Mouse (Mus musculus) forebrain, embryonic 11.5 days (tissue): ENCODE data around the gene Wbp2. TPM values are rescaled to one million over a fixed set of nuclear protein-coding genes. Genes with fewer than 3 reads are reported as not detected.

Source experiments
- ATAC-seq: fragments of 200-750 bp; cut with Nextera tagmentation; replicated peaks from 2 replicates; pipeline ENCODE4 v1.8.0; 2017; ENCODE audit warnings: moderate TSS enrichment; ENCODE audit not compliant: low FRiP score
- DNase-seq: peaks from one replicate; pipeline ENCODE4 v3.0.0-alpha.2; 2017; ENCODE audit warnings: low spot score
- H3K27ac ChIP-seq: fragments of 300-500 bp; sonication (generic); 2 replicates; pipeline ENCODE4 v1.5.1; 2014; ENCODE audit warnings: low read depth, low read length
- H3K27me3 ChIP-seq: fragments of 300-500 bp; sonication (generic); 2 replicates; pipeline ENCODE4 v1.6.1; 2014; ENCODE audit warnings: mild to moderate bottlenecking, low read length, mixed read lengths; ENCODE audit not compliant: control insufficient read depth, insufficient read depth
- H3K36me3 ChIP-seq: fragments of 300-500 bp; sonication (generic); 2 replicates; pipeline ENCODE4 v1.6.1; 2014; ENCODE audit warnings: mild to moderate bottlenecking, low read length, moderate library complexity, mixed read lengths; ENCODE audit not compliant: control insufficient read depth, insufficient read depth
- H3K4me1 ChIP-seq: fragments of 300-500 bp; sonication (generic); replicated peaks from 2 replicates; pipeline ENCODE4 v1.6.1; 2014; ENCODE audit warnings: low read length, mixed read lengths; ENCODE audit not compliant: control insufficient read depth, insufficient read depth
- H3K4me2 ChIP-seq: fragments of 300-500 bp; sonication (generic); 2 replicates; pipeline ENCODE4 v1.6.1; 2014; ENCODE audit warnings: low read depth, mild to moderate bottlenecking, low read length, moderate library complexity, mixed read lengths; ENCODE audit not compliant: severe bottlenecking
- H3K4me3 ChIP-seq: fragments of 300-500 bp; sonication (generic); 2 replicates; pipeline ENCODE4 v1.5.1; 2014; ENCODE audit warnings: low read depth, low read length
- H3K9ac ChIP-seq: fragments of 300-500 bp; sonication (generic); 2 replicates; pipeline ENCODE4 v1.6.1; 2014; ENCODE audit warnings: low read length
- H3K9me3 ChIP-seq: fragments of 300-500 bp; sonication (generic); 2 replicates; pipeline ENCODE4 v1.6.1; 2016; ENCODE audit warnings: low read length, mixed read lengths; ENCODE audit not compliant: control insufficient read depth
- WGBS: fragments of 180-500 bp; shearing (Covaris S2); extraction: QIAGEN DNeasy Blood & Tissue Kit; methylation state at CpG from one replicate; pipeline ENCODE4 v1.1.7; 2014; 5-methylcytosine and 5-hydroxymethylcytosine counted together
- polyA plus RNA-seq: library from polyadenylated mRNA; unstranded; fragments of >200 nt; fragmentation: Nextera tagmentation; extraction: Ambion mirVana; gene quantifications from 2 replicates; pipeline ENCODE4 v1.2.1, GENCODE M21; 2014

The Wbp2 gene
- polyA plus RNA-seq = 100.0 and 111 TPM in 2 replicates

- H3K4me1 ChIP-seq = peaks cover 3% of the 10 kb centered on the region; the same call in 1 of the 2 replicates
- peak within 1 kb of the TSS; percentile 49 for H3K4me3 ChIP-seq
- H3K4me2 ChIP-seq = peak within 1 kb of the TSS; percentile 67
- peak within 1 kb of the TSS; percentile 72 for H3K27ac ChIP-seq
- peak; percentile 99 for DNase-seq
- 7% methylated on average over 36 of the region's 43 CpGs for WGBS
- no peaks in the 10 kb centered on the region for H3K27me3 ChIP-seq
- H3K9ac ChIP-seq = peak within 1 kb of the TSS; percentile 55
- peaks cover 7% of the 10 kb centered on the region; the same call in 1 of the 2 replicates for H3K36me3 ChIP-seq
- no peaks in the 10 kb centered on the region for H3K9me3 ChIP-seq
- peak; percentile 96 for ATAC-seq
Measured at GRCm38 (mm10) chr11:116086258-116087193, at the start of gene Wbp2. Gene Wbp2, minus strand, starts transcription at chr11:116086995.

GRCm38 (mm10) chr11:116134171-116134570 is 47.4 kb upstream of the Wbp2 start:
- Histone ChIP-seq H3K9ac (no peak overlapping the region), H3K9me3 (no peaks in the 10 kb centered on the region), H3K36me3 (peaks cover 4% of the 10 kb centered on the region; the same call in 1 of the 2 replicates), H3K4me3 (no peak overlapping the region), H3K4me2 (no peak overlapping the region), H3K27me3 (no peaks in the 10 kb centered on the region), H3K4me1 (peaks cover 2% of the 10 kb centered on the region; the same call in 1 of the 2 replicates), H3K27ac (no peak overlapping the region)
- DNase-seq = no peak
- no peak for ATAC-seq
- 91% methylated on average over 10 of the region's 10 CpGs for WGBS

- Histone ChIP-seq H3K4me3 (no peak overlapping the region), H3K27ac (no peak overlapping the region), H3K4me1 (peaks cover 2% of the 10 kb centered on the region; the same call in 1 of the 2 replicates), H3K9ac (no peak overlapping the region), H3K9me3 (no peaks in the 10 kb centered on the region), H3K27me3 (no peaks in the 10 kb centered on the region), H3K4me2 (no peak overlapping the region), H3K36me3 (peaks cover 4% of the 10 kb centered on the region; the same call in 1 of the 2 replicates)
- DNase-seq (no peak), ATAC-seq (no peak)
- WGBS = 79% methylated on average over 5 of the region's 5 CpGs
Measured at GRCm38 (mm10) chr11:116133497-116133896, 46.7 kb upstream of the Wbp2 start.

- Histone ChIP-seq H3K4me1 (peaks cover 2% of the 10 kb centered on the region; the same call in 1 of the 2 replicates), H3K9ac (no peak overlapping the region), H3K4me3 (no peak overlapping the region), H3K4me2 (no peak overlapping the region), H3K9me3 (no peaks in the 10 kb centered on the region), H3K27me3 (no peaks in the 10 kb centered on the region), H3K27ac (no peak overlapping the region), H3K36me3 (peaks cover 4% of the 10 kb centered on the region; the same call in 1 of the 2 replicates)
- DNase-seq (no peak), ATAC-seq (no peak)
- 87% methylated on average over 16 of the region's 16 CpGs for WGBS
Measured at GRCm38 (mm10) chr11:116132366-116133333, 45.9 kb upstream of the Wbp2 start.

- Histone ChIP-seq H3K4me1 (peaks cover 3% of the 10 kb centered on the region; the same call in 1 of the 2 replicates), H3K9ac (no peak overlapping the region; the same call in 1 of the 2 replicates), H3K4me2 (peak overlapping the region; percentile 81), H3K4me3 (no peak overlapping the region; the same call in 1 of the 2 replicates), H3K27ac (no peak overlapping the region; the same call in 1 of the 2 replicates), H3K9me3 (no peaks in the 10 kb centered on the region), H3K36me3 (peaks cover 4% of the 10 kb centered on the region; the same call in 1 of the 2 replicates), H3K27me3 (no peaks in the 10 kb centered on the region)
- no peak for ATAC-seq
- WGBS = 85% methylated on average over 15 of the region's 15 CpGs
- no peak for DNase-seq
Measured at GRCm38 (mm10) chr11:116131349-116132170, 44.8 kb upstream of the Wbp2 start.

GRCm38 (mm10) chr11:116130488-116131205 is 43.9 kb upstream of the Wbp2 start, which contains the start of gene Trim65:
Gene Trim65, minus strand, starts transcription at chr11:116131128.
- Histone ChIP-seq H3K9ac (peak within 1 kb of the TSS; percentile 79), H3K27me3 (no peaks in the 10 kb centered on the region), H3K4me1 (peaks cover 3% of the 10 kb centered on the region; the same call in 1 of the 2 replicates), H3K36me3 (peaks cover 4% of the 10 kb centered on the region; the same call in 1 of the 2 replicates), H3K4me2 (peak within 1 kb of the TSS; percentile 81), H3K9me3 (no peaks in the 10 kb centered on the region), H3K4me3 (peak within 1 kb of the TSS; percentile 46), H3K27ac (peak within 1 kb of the TSS; percentile 62)
- 2% methylated on average over 69 of the region's 69 CpGs for WGBS
- DNase-seq (peak; percentile 93), ATAC-seq (peak; percentile 80)

- Histone ChIP-seq H3K9me3 (no peaks in the 10 kb centered on the region), H3K4me3 (peak overlapping the region; percentile 46), H3K27ac (peak overlapping the region; percentile 62; the same call in 1 of the 2 replicates), H3K27me3 (no peaks in the 10 kb centered on the region), H3K4me2 (peak overlapping the region; percentile 81), H3K9ac (peak overlapping the region; percentile 79), H3K4me1 (peaks cover 3% of the 10 kb centered on the region; the same call in 1 of the 2 replicates), H3K36me3 (peaks cover 4% of the 10 kb centered on the region; the same call in 1 of the 2 replicates)
- ATAC-seq (peak; percentile 37), DNase-seq (no peak)
- 44% methylated on average over 8 of the region's 8 CpGs for WGBS
Measured at GRCm38 (mm10) chr11:116129993-116130487, 43.2 kb upstream of the Wbp2 start.
